Mouse (Mus musculus): Measurements from ENCODE around the gene Timm13.

Gene Timm13

GRCm38 (mm10) chr10:80900318-80901247, at the start of gene Timm13:
Gene Timm13 (minus strand): TSS chr10:80900969.
- peak; percentile 97 for DNase-seq (ENCODE audit: low spot score)

- no peak for DNase-seq (ENCODE audit: low spot score)
Observed at GRCm38 (mm10) chr10:80950314-80950713, 49.5 kb upstream of the Timm13 start.

GRCm38 (mm10) chr10:80949081-80949480, 48.3 kb upstream of the Timm13 start:
- DNase-seq (ENCODE audit: low spot score): no peak

- no peak for DNase-seq (ENCODE audit: low spot score)
Observed at GRCm38 (mm10) chr10:80948570-80948969, 47.8 kb upstream of the Timm13 start.

GRCm38 (mm10) chr10:80947802-80948201, 47.0 kb upstream of the Timm13 start:
- no peak for DNase-seq (ENCODE audit: low spot score)

GRCm38 (mm10) chr10:80946684-80947437, 46.1 kb upstream of the Timm13 start:
- DNase-seq (ENCODE audit: low spot score): no peak

GRCm38 (mm10) chr10:80944231-80944630, 43.5 kb upstream of the Timm13 start:
- no peak for DNase-seq (ENCODE audit: low spot score)

GRCm38 (mm10) chr10:80943701-80944100, 42.9 kb upstream of the Timm13 start:
- no peak for DNase-seq (ENCODE audit: low spot score)

- DNase-seq (ENCODE audit: low spot score): no peak
Observed at GRCm38 (mm10) chr10:80942919-80943318, 42.1 kb upstream of the Timm13 start.

- no peak for DNase-seq (ENCODE audit: low spot score)
Observed at GRCm38 (mm10) chr10:80940988-80941347, 40.2 kb upstream of the Timm13 start.

GRCm38 (mm10) chr10:80940320-80940987, 39.7 kb upstream of the Timm13 start:
- no peak for DNase-seq (ENCODE audit: low spot score)

- peak; percentile 71 for DNase-seq (ENCODE audit: low spot score)
Observed at GRCm38 (mm10) chr10:80939671-80940070, 38.9 kb upstream of the Timm13 start.

GRCm38 (mm10) chr10:80938831-80939550, 38.2 kb upstream of the Timm13 start:
- DNase-seq (ENCODE audit: low spot score): no peak

GRCm38 (mm10) chr10:80937646-80938045, 36.9 kb upstream of the Timm13 start:
- no peak for DNase-seq (ENCODE audit: low spot score)

- DNase-seq (ENCODE audit: low spot score): no peak
Observed at GRCm38 (mm10) chr10:80936810-80937164, 36.0 kb upstream of the Timm13 start.

GRCm38 (mm10) chr10:80936135-80936809, 35.5 kb upstream of the Timm13 start:
- no peak for DNase-seq (ENCODE audit: low spot score)

GRCm38 (mm10) chr10:80935698-80936097, 34.9 kb upstream of the Timm13 start:
- DNase-seq (ENCODE audit: low spot score): no peak

GRCm38 (mm10) chr10:80935241-80935640, 34.5 kb upstream of the Timm13 start:
- no peak for DNase-seq (ENCODE audit: low spot score)

GRCm38 (mm10) chr10:80934136-80934985, 33.6 kb upstream of the Timm13 start:
- DNase-seq (ENCODE audit: low spot score): no peak

- no peak for DNase-seq (ENCODE audit: low spot score)
Observed at GRCm38 (mm10) chr10:80933421-80933979, 32.7 kb upstream of the Timm13 start.

Data from T-cell, adult 2 months (primary cell).